Mouse (Mus musculus) gastrocnemius, adult 2 months (tissue): Measurements from ENCODE around the gene Clba1. TPM values are rescaled to one million over a fixed set of nuclear protein-coding genes. Genes with fewer than 3 reads are reported as not detected.
A peak's percentile ranks its signal among the peaks of the same experiment; 100 is the strongest.

Experiments
- DNase-seq: peaks from one replicate; pipeline ENCODE4 v3.0.0; 2022
- H3K27ac ChIP-seq: fragments of 200-600 bp; 2 replicates; pipeline ENCODE4 v1.8.1; 2022; ENCODE audit warnings: mild to moderate bottlenecking
- H3K4me3 ChIP-seq: fragments of 200-600 bp; 2 replicates; pipeline ENCODE4 v1.8.1; 2022; ENCODE audit warnings: mild to moderate bottlenecking, moderate library complexity
- CTCF ChIP-seq: fragments of 200-600 bp; IDR thresholded peaks from 2 replicates; pipeline ENCODE4 v1.8.1; 2022; ENCODE audit warnings: antibody characterized with exemption, mild to moderate bottlenecking, moderate library complexity
- intact Hi-C: fragments of 180-260 bp; cut with DNase I; formaldehyde crosslinking; loops from one replicate; pipeline ENCODE4 v1.15.1; 2025
- total RNA-seq, 2 experiments: library from RNA; stranded (reverse); gene quantifications; 2 replicates each; pipeline ENCODE4 v1.2.3; 2021

Clba1 gene
- total RNA-seq, 2 experiments from 2014 or later, result 0.20 to 0.36 TPM

- DNase-seq, result no peak
- intact Hi-C loops, result no loop called here
- Histone ChIP-seq H3K4me3 (no peak overlapping the region), H3K27ac (no peak overlapping the region)
- TF ChIP-seq CTCF, result no peak
These were observed 40.7 kb downstream of the Clba1 start for GRCm38 (mm10) chr12:112849235-112850022.

DNA sequence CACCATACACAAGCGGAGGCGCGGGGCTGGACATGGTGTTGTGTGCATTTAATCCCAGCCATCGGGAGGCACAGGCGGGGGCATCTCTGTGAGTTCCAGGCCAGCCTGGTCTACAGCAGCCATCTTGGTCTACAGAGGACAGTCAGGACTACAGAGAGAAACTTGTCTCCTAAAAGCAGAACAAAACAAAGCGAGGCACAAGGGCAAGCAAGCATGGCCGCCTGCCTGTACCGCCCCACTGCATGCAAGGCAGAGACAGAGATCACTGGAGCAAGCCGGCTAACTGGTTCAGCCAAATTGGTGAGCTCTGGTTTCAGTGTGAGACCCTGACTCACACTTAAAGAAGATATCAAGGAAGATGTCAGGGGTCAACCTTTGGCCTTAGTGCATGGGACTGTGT is 41.6 kb downstream of the Clba1 start:
- intact Hi-C loops, result no loop called here
- DNase-seq, result no peak
- no peak for TF ChIP-seq CTCF

DNA sequence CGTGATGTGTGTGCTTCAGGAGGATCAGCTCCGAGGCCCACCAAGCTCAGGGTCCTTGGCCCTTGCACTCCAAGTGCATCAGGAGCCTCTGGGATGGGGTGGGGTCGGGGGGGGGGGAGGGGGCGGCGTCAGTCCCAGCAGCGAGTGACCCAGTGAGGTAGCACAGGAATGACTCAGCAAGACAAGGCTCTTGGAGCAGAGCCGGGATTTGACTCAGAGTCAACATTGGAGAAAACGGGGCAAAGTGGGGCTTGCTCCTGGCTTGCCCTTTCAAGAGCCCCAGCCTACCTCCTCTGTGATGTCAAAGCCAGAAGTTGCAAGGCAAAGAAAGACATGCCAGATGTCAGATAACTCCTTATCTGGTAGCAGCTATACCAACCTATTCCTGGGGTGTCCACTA is 42.4 kb downstream of the Clba1 start:
- H3K27ac ChIP-seq, result no peak overlapping the region
- intact Hi-C loops, result no loop called here
- no peak overlapping the region for H3K4me3 ChIP-seq
- no peak for DNase-seq
- TF ChIP-seq CTCF, result no peak

More for the DNA sequence above, 41.6 kb downstream of the Clba1 start:
- H3K4me3 ChIP-seq, result no peak overlapping the region
- no peak overlapping the region for H3K27ac ChIP-seq

- TF ChIP-seq CTCF, result no peak
- intact Hi-C loops, result no loop called here
- H3K4me3 ChIP-seq, result no peak overlapping the region
- DNase-seq, result no peak
- no peak overlapping the region for H3K27ac ChIP-seq
These were observed 44.5 kb downstream of the Clba1 start for GRCm38 (mm10) chr12:112853050-112853729.

DNA sequence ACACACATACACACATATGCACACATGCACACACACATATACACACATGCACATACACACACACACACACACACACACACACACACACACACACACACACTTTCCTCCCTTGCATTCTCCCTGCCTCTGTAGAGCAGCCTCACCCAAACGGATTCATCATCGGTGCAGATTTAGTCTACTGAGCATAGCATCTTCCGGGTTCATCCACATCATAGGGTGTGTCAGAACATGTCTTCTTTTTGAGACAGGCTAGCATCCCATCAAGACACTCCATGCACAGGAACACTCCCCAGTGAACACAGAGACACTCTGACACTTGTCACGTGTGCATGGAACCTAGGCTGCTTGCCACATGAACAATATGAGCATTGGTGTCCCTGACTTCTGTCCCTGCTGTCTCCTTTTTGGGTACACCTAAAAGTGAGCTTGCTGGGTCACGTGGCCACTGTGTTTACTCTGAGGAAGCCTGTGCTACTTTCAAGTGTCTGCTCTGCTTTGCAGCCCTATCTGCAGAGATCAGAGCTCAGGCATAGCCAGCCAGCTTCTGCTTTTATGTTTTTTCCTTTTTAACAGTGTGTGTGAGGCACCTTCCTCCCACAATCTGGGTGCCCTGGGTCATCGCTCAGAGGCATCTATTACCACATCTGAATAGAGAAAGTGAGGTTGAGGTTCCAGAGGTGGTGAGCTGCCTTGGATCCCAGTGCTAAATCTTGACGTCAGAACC is 46.0 kb downstream of the Clba1 start:
- TF ChIP-seq CTCF, result no peak
- Histone ChIP-seq H3K27ac (no peak overlapping the region), H3K4me3 (no peak overlapping the region)
- DNase-seq, result no peak
- intact Hi-C loops, result no loop called here

GRCm38 (mm10) chr12:112856338-112856737 is 47.6 kb downstream of the Clba1 start:
- H3K4me3 ChIP-seq, result no peak overlapping the region
- no peak for DNase-seq
- intact Hi-C loops, result no loop called here
- TF ChIP-seq CTCF, result no peak
- H3K27ac ChIP-seq, result no peak overlapping the region

DNA sequence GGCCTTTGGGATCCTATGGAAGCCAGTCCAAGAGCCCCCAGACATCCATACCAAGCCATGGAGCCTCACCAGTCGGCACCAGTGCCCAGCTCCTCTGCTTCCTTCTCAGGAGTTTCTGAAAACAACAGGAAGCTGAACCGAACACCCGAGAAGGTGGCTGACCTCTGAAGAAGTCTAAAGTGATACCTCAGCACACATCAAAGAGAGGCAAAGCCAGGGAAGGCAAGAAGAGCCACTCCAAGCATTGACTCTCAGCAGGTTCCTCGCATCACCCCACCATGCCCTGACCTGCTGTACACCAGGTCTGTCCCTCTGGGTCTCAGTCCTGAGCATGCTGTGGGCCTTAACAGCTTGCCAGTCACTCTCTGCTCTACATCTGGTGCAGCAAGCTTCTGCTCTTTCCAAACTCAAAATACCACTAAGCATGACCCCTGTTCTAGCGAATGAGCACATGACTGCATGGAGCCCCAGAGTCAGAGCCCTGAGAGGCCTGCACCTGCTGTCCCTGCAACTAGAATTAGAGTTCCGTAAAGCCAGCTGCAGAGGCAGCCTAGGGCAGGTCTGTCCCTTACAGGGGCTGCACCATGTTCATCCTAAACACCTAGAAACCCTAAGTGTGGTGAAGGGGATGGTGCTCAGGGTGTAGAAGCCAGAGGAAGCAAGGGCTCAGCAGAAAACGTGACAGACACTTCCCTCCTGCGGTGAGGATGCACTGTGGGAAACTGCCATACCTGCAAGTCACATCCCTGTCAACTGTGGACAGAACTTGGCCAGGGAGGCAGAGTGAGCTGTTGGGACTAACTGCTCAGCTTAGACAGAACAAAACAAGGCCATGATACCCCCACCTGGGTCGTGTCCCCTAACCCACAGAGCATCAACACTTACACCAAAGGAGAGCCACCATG is 48.5 kb downstream of the Clba1 start:
- Histone ChIP-seq H3K27ac (no peak overlapping the region), H3K4me3 (no peak overlapping the region)
- no peak for TF ChIP-seq CTCF
- intact Hi-C loops, result no loop called here
- DNase-seq, result no peak

DNA sequence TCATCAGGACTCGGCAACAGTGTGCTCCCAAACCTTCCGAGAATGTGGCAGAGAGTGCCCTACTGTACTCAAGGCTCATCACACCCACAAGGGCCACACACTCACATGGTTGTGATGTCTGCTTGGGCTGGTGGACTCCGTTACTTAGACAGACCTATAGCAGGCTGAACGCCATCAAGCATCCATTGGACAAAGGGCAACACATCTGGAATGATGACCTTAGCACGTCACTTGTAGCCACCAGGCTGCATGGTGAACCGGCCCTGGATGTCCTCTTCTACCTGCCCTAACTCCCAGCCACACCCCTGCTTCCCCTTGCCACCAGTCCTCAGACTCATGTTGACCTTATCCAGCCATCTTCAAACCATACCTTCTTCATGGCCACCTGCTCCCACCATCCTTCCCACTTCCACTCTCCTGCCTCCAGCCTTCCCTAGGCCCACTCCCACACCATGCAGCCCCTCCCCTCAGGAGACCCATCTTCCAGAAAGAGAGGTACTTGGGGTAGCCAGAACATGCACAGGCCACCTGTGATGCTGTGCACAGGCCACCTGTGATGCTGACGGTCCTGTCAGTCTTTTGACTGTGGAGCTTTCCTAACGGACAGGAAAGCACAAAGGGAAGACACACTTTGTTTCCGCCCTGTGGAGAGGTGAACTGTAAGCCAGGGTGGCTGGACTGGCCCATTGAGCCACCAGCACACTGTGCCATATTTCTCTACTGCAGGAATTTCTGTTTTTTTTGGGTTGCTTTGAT is 50.0 kb downstream of the Clba1 start:
- no peak for TF ChIP-seq CTCF
- intact Hi-C loops, result no loop called here
- DNase-seq, result no peak
- Histone ChIP-seq H3K4me3 (no peak overlapping the region), H3K27ac (no peak overlapping the region)

DNA sequence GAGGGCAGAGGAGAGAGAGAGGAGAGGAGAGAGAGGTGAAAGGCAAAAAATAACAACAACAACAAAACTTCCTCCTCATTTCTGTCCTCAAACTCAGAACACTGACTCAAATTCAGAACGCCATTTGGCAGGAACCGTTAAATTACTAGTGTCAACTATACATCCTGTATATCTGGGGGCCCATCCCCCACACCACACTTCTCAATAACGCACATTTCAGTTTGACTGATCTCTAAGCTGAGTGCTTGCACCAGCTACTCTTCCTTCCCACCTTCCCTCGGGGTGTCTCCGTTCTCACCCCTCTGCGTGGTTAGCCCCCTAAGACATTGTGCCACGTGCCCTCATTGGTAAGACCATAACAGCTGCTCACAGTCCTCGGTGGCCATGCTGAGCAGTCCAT is 51.2 kb downstream of the Clba1 start:
- no peak overlapping the region for H3K27ac ChIP-seq
- peak overlapping the region; percentile 5 for H3K4me3 ChIP-seq
- no peak for TF ChIP-seq CTCF
- no peak for DNase-seq
- intact Hi-C loops, result no loop called here

GRCm38 (mm10) chr12:112860765-112861164 is 52.0 kb downstream of the Clba1 start:
- peak; percentile 27 for DNase-seq
- peak overlapping the region; percentile 5; the same call in 1 of the 2 replicates for H3K4me3 ChIP-seq
- intact Hi-C loops, result no loop called here
- H3K27ac ChIP-seq, result no peak overlapping the region
- TF ChIP-seq CTCF, result no peak

GRCm38 (mm10) chr12:112861911-112862321 is 53.2 kb downstream of the Clba1 start:
- TF ChIP-seq CTCF, result no peak
- Histone ChIP-seq H3K4me3 (no peak overlapping the region), H3K27ac (no peak overlapping the region)
- intact Hi-C loops, result no loop called here
- DNase-seq, result no peak
